Mouse (Mus musculus): Measurements from ENCODE around the gene Noa1.

Gene Noa1

DNA sequence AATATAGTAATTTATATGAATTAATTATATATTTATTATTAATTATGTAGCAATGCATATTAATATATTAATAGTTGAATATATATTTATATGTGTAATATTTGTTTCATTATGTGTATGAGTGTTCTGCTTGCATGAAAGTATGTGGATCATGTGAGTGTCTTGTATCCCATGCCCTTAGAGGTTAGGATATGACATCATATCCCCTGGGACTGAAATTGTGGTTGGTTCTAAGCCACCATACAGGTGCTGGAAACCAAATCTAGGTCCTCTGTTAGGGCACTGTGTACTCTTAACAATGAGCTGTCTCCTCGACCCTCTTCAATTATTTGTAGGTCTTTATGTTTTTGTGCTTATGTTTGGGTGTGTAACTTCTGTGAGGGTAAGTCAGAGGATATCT is 56.7 kb downstream of the Noa1 start:
- no peak for DNase-seq (ENCODE audit: low spot score)

GRCm38 (mm10) chr5:77252115-77252827 is 57.6 kb downstream of the Noa1 start:
- DNase-seq (ENCODE audit: low spot score) = no peak

- DNase-seq (ENCODE audit: low spot score) = no peak
Measured at GRCm38 (mm10) chr5:77251656-77252055, 58.2 kb downstream of the Noa1 start.

GRCm38 (mm10) chr5:77250083-77250482 is 59.8 kb downstream of the Noa1 start:
- no peak for DNase-seq (ENCODE audit: low spot score)

DNA sequence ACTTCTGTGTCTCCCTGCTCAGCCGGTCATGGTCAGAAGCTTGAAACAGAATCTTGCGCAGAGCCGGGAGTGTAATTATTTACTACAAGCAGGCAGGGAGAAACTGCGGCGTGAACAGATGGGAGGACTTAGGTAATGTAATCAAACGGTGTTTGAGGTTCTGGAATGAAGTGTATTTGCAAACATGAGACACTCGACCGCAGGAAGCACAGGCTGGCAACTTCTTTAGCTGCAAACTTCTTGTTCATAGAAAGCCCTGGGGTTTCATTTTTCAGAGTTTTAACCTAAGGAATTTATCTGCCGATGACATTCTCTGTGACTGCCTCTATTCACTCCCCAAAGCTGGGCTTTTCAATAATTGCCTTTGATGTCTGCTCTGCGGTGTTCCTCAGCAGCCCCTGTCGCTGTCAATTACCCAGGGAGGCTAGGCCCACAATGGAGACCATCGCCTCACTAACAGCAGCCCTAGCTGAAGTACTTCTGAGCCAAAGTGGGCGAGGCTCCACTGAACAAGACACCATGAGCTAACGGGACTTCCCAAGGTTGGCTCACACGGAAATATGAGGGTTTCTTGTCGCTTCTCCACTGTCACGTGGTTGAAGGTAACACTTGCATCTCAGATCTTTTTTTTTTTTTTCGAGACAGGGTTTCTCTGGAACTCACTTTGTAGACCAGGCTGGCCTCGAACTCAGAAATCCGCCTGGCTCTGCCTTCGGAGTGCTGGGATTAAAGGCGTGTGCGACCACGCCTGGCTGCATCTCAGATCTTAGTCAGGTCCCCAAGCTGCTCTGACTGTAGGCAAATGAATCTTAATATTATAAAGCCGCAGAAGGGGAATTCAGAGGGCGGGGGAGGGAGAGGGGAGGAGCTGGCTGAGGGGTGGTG is 63.9 kb downstream of the Noa1 start:
- no peak for DNase-seq (ENCODE audit: low spot score)

DNA sequence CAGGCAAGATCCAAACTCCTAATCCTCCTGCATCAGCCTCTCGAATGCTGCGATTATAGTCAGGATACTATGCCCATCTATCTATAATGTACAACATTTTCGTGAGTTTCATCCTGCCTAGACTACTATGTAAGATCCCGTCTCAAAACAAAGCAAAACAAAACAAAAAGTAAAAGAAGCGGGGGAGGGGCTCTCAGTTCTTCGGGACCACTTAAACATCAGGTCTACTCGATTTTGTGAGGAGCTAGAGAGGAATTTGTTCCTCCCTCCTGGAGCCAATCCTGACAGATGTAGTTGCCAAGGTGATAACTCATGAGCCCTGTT is 64.5 kb downstream of the Noa1 start:
- no peak for DNase-seq (ENCODE audit: low spot score)

GRCm38 (mm10) chr5:77244331-77244987 is 65.4 kb downstream of the Noa1 start:
- DNase-seq (ENCODE audit: low spot score) = no peak

Measured in layer of hippocampus, adult 11-12 months (tissue).